Mouse (Mus musculus) midbrain, embryonic 16.5 days (tissue): ENCODE data around the gene Ssb. TPM values are rescaled to one million over a fixed set of nuclear protein-coding genes. Genes with fewer than 3 reads are reported as not detected.

Experiments used
- ATAC-seq: fragments of 200-750 bp; cut with Nextera tagmentation; 2 replicates; pipeline ENCODE4 v1.8.0; 2017; ENCODE audit warnings: moderate TSS enrichment
- H3K27ac ChIP-seq: fragments of 300-500 bp; sonication (generic); 2 replicates; pipeline ENCODE4 v1.5.1; 2014; ENCODE audit warnings: mild to moderate bottlenecking, low read length, mixed read lengths
- H3K27me3 ChIP-seq: fragments of 300-500 bp; sonication (generic); 2 replicates; pipeline ENCODE4 v1.6.1; 2014; ENCODE audit warnings: low read depth, low read length, mixed read lengths; ENCODE audit not compliant: control insufficient read depth, insufficient read depth
- H3K36me3 ChIP-seq: fragments of 300-500 bp; sonication (generic); 2 replicates; pipeline ENCODE4 v1.6.1; 2014; ENCODE audit warnings: mild to moderate bottlenecking, low read length, moderate library complexity, mixed read lengths; ENCODE audit not compliant: control insufficient read depth, insufficient read depth
- H3K4me1 ChIP-seq: fragments of 300-500 bp; sonication (generic); 2 replicates; pipeline ENCODE4 v1.6.1; 2014; ENCODE audit warnings: mild to moderate bottlenecking, low read length, mixed read lengths; ENCODE audit not compliant: control insufficient read depth, insufficient read depth
- H3K4me2 ChIP-seq: fragments of 300-500 bp; sonication (generic); 2 replicates; pipeline ENCODE4 v1.6.1; 2014; ENCODE audit warnings: mild to moderate bottlenecking, low read length, mixed read lengths
- H3K4me3 ChIP-seq: fragments of 300-500 bp; sonication (generic); 2 replicates; pipeline ENCODE4 v1.5.1; 2014; ENCODE audit warnings: low read depth, mild to moderate bottlenecking, low read length, moderate library complexity, mixed read lengths
- H3K9ac ChIP-seq: fragments of 300-500 bp; sonication (generic); 2 replicates; pipeline ENCODE4 v1.6.1; 2014; ENCODE audit warnings: low read depth, low read length, mixed read lengths
- H3K9me3 ChIP-seq: fragments of 300-500 bp; sonication (generic); replicated peaks from 2 replicates; pipeline ENCODE4 v1.6.1; 2014; ENCODE audit warnings: mild to moderate bottlenecking, low read length, mixed read lengths; ENCODE audit not compliant: control insufficient read depth, poor library complexity, severe bottlenecking
- WGBS: fragments of 180-500 bp; shearing (Covaris S2); extraction: QIAGEN DNeasy Blood & Tissue Kit; methylation state at CpG from one replicate; pipeline ENCODE4 v1.1.7; 2014; 5-methylcytosine and 5-hydroxymethylcytosine counted together
- polyA plus RNA-seq: library from polyadenylated mRNA; unstranded; fragments of >200 nt; fragmentation: Nextera tagmentation; extraction: Ambion mirVana; gene quantifications from 2 replicates; pipeline ENCODE4 v1.2.1, GENCODE M21; 2015

Gene Ssb
- 241 and 245 TPM in 2 replicates for polyA plus RNA-seq

- peaks cover 24% of the 10 kb centered on the region for H3K4me1 ChIP-seq
Measured at GRCm38 (mm10) chr2:69861485-69862091, at the start of gene Ssb. Ssb (plus strand) TSS chr2:69861562.

GRCm38 (mm10) chr2:69816575-69816974 is 44.8 kb upstream of the Ssb start:
- Histone ChIP-seq H3K27ac (no peak overlapping the region), H3K27me3 (no peaks in the 10 kb centered on the region; the same call in 1 of the 2 replicates), H3K4me2 (no peak overlapping the region), H3K4me3 (no peak overlapping the region), H3K36me3 (no peaks in the 10 kb centered on the region), H3K9me3 (no peaks in the 10 kb centered on the region), H3K4me1 (peaks cover 3% of the 10 kb centered on the region), H3K9ac (no peak overlapping the region)
- ATAC-seq = no peak
- whole genome bisulfite sequencing = 91% methylated on average over 5 of the region's 5 CpGs

More at GRCm38 (mm10) chr2:69861485-69862091, at the start of gene Ssb:
- H3K9me3 ChIP-seq = no peaks in the 10 kb centered on the region
- WGBS = under 1% methylated on average over 52 of the region's 66 CpGs
- H3K36me3 ChIP-seq = 0 out of 2 replicates have a peak, but pooled peaks cover 3% of the 10 kb centered on the region
- H3K4me3 ChIP-seq = peak within 1 kb of the TSS; percentile 79
- H3K27ac ChIP-seq = peak within 1 kb of the TSS; percentile 88
- ATAC-seq = peak; percentile 98
- peak within 1 kb of the TSS; percentile 76 for H3K4me2 ChIP-seq
- peak within 1 kb of the TSS; percentile 94 for H3K9ac ChIP-seq
- H3K27me3 ChIP-seq = no peaks in the 10 kb centered on the region

GRCm38 (mm10) chr2:69818350-69819085 is 42.8 kb upstream of the Ssb start:
- H3K27me3 ChIP-seq = no peaks in the 10 kb centered on the region; the same call in 1 of the 2 replicates
- WGBS = 93% methylated on average over 9 of the region's 9 CpGs
- no peaks in the 10 kb centered on the region for H3K36me3 ChIP-seq
- peaks cover 10% of the 10 kb centered on the region for H3K4me1 ChIP-seq
- H3K4me2 ChIP-seq = no peak overlapping the region
- no peak for ATAC-seq
- H3K9ac ChIP-seq = no peak overlapping the region
- no peaks in the 10 kb centered on the region for H3K9me3 ChIP-seq
- H3K4me3 ChIP-seq = no peak overlapping the region
- H3K27ac ChIP-seq = no peak overlapping the region

- H3K36me3 ChIP-seq = no peaks in the 10 kb centered on the region
- H3K4me2 ChIP-seq = no peak overlapping the region
- no peak overlapping the region for H3K9ac ChIP-seq
- ATAC-seq = no peak
- WGBS = 84% methylated on average over 1 of the region's 1 CpGs
- H3K27ac ChIP-seq = no peak overlapping the region
- H3K9me3 ChIP-seq = no peaks in the 10 kb centered on the region
- H3K27me3 ChIP-seq = no peaks in the 10 kb centered on the region; the same call in 1 of the 2 replicates
- H3K4me3 ChIP-seq = no peak overlapping the region
- peaks cover 26% of the 10 kb centered on the region for H3K4me1 ChIP-seq
Measured at GRCm38 (mm10) chr2:69820201-69820600, 41.2 kb upstream of the Ssb start.

- ATAC-seq = no peak
- 0 out of 2 replicates have a peak, but pooled peaks cover 2% of the 10 kb centered on the region for H3K36me3 ChIP-seq
- peak within 1 kb of the TSS; percentile 98 for H3K27ac ChIP-seq
- peaks cover 38% of the 10 kb centered on the region for H3K4me1 ChIP-seq
- no peaks in the 10 kb centered on the region for H3K9me3 ChIP-seq
- H3K27me3 ChIP-seq = no peaks in the 10 kb centered on the region; the same call in 1 of the 2 replicates
- H3K4me3 ChIP-seq = peak within 1 kb of the TSS; percentile 83
- H3K9ac ChIP-seq = peak within 1 kb of the TSS; percentile 96
- WGBS = 29% methylated on average over 8 of the region's 8 CpGs
- peak within 1 kb of the TSS; percentile 77 for H3K4me2 ChIP-seq
Measured at GRCm38 (mm10) chr2:69821711-69822110, 39.7 kb upstream of the Ssb start, which contains the start of gene Klhl23. Klhl23 (plus strand) TSS chr2:69821944.

GRCm38 (mm10) chr2:69822361-69823128 is 38.8 kb upstream of the Ssb start:
- WGBS = under 1% methylated on average over 58 of the region's 80 CpGs
- H3K27ac ChIP-seq = peak overlapping the region; percentile 98
- no peaks in the 10 kb centered on the region; the same call in 1 of the 2 replicates for H3K27me3 ChIP-seq
- no peaks in the 10 kb centered on the region for H3K9me3 ChIP-seq
- H3K36me3 ChIP-seq = 0 out of 2 replicates have a peak, but pooled peaks cover 2% of the 10 kb centered on the region
- H3K4me3 ChIP-seq = peak overlapping the region; percentile 83
- peak overlapping the region; percentile 96 for H3K9ac ChIP-seq
- peak overlapping the region; percentile 77 for H3K4me2 ChIP-seq
- peaks cover 38% of the 10 kb centered on the region for H3K4me1 ChIP-seq
- ATAC-seq = peak; percentile 86

- 2% methylated on average over 45 of the region's 45 CpGs for WGBS
- ATAC-seq = peak; percentile 76
- H3K4me2 ChIP-seq = peak overlapping the region; percentile 77
- H3K27me3 ChIP-seq = no peaks in the 10 kb centered on the region
- H3K4me3 ChIP-seq = peak overlapping the region; percentile 83
- H3K36me3 ChIP-seq = 0 out of 2 replicates have a peak, but pooled peaks cover 2% of the 10 kb centered on the region
- peak overlapping the region; percentile 98 for H3K27ac ChIP-seq
- H3K9me3 ChIP-seq = no peaks in the 10 kb centered on the region
- H3K9ac ChIP-seq = peak overlapping the region; percentile 96
- peaks cover 42% of the 10 kb centered on the region for H3K4me1 ChIP-seq
Measured at GRCm38 (mm10) chr2:69823129-69823677, 38.2 kb upstream of the Ssb start.

- WGBS = 52% methylated on average over 10 of the region's 10 CpGs
- H3K9ac ChIP-seq = no peak overlapping the region
- peak overlapping the region; percentile 36 for H3K4me2 ChIP-seq
Measured at GRCm38 (mm10) chr2:69825898-69826297, 35.5 kb upstream of the Ssb start.

More at GRCm38 (mm10) chr2:69825898-69826297, 35.5 kb upstream of the Ssb start:
- ATAC-seq = no peak
- Histone ChIP-seq H3K36me3 (peaks cover 3% of the 10 kb centered on the region; the same call in 1 of the 2 replicates), H3K27me3 (no peaks in the 10 kb centered on the region), H3K9me3 (no peaks in the 10 kb centered on the region), H3K4me1 (peaks cover 44% of the 10 kb centered on the region), H3K4me3 (no peak overlapping the region), H3K27ac (peak overlapping the region; percentile 29; the same call in 1 of the 2 replicates)
